Mouse (Mus musculus) intestine, embryonic 16.5 days (tissue): ENCODE results near the gene Efna4. TPM values are rescaled to one million over a fixed set of nuclear protein-coding genes. Genes with fewer than 3 reads are reported as not detected.
A peak's percentile ranks its signal among the peaks of the same experiment; 100 is the strongest.

Experiments used
- ATAC-seq: fragments of 200-750 bp; cut with Nextera tagmentation; 2 replicates; pipeline ENCODE4 v1.8.0; 2017; ENCODE audit warnings: moderate TSS enrichment, moderate library complexity
- H3K27ac ChIP-seq: fragments of 300-500 bp; sonication (generic); 2 replicates; pipeline ENCODE4 v1.5.1; 2014; ENCODE audit warnings: mild to moderate bottlenecking, low read length
- H3K27me3 ChIP-seq: fragments of 300-500 bp; sonication (generic); replicated peaks from 2 replicates; pipeline ENCODE4 v1.6.1; 2014; ENCODE audit warnings: low read length, control low read depth, mixed read lengths; ENCODE audit not compliant: control insufficient read depth, insufficient read depth
- H3K36me3 ChIP-seq: fragments of 300-500 bp; sonication (generic); 2 replicates; pipeline ENCODE4 v1.6.1; 2014; ENCODE audit warnings: low read length, control low read depth; ENCODE audit not compliant: control insufficient read depth, insufficient read depth
- H3K4me1 ChIP-seq: fragments of 300-500 bp; sonication (generic); 2 replicates; pipeline ENCODE4 v1.6.1; 2014; ENCODE audit warnings: low read length, control low read depth, mixed read lengths; ENCODE audit not compliant: control insufficient read depth, insufficient read depth
- H3K4me2 ChIP-seq: fragments of 300-500 bp; sonication (generic); 2 replicates; pipeline ENCODE4 v1.6.1; 2014; ENCODE audit warnings: low read depth, low read length, control low read depth
- H3K4me3 ChIP-seq: fragments of 300-500 bp; sonication (generic); 2 replicates; pipeline ENCODE4 v1.5.1; 2014; ENCODE audit warnings: mild to moderate bottlenecking, low read length
- H3K9ac ChIP-seq: fragments of 300-500 bp; sonication (generic); 2 replicates; pipeline ENCODE4 v1.6.1; 2014; ENCODE audit warnings: low read depth, low read length
- H3K9me3 ChIP-seq: fragments of 300-500 bp; sonication (generic); 2 replicates; pipeline ENCODE4 v1.6.1; 2016; ENCODE audit warnings: low read length, control low read depth; ENCODE audit not compliant: control insufficient read depth
- WGBS: fragments of 180-500 bp; shearing (Covaris S2); extraction: QIAGEN DNeasy Blood & Tissue Kit; methylation state at CpG from one replicate; pipeline ENCODE4 v1.1.7; 2014; 5-methylcytosine and 5-hydroxymethylcytosine counted together
- polyA plus RNA-seq: library from polyadenylated mRNA; unstranded; fragments of >200 nt; fragmentation: Nextera tagmentation; extraction: Ambion mirVana; gene quantifications from 2 replicates; pipeline ENCODE4 v1.2.1, GENCODE M21; 2015

Efna4 gene
- polyA plus RNA-seq, 1 experiment from 2014 or later = 14.1 TPM

DNA sequence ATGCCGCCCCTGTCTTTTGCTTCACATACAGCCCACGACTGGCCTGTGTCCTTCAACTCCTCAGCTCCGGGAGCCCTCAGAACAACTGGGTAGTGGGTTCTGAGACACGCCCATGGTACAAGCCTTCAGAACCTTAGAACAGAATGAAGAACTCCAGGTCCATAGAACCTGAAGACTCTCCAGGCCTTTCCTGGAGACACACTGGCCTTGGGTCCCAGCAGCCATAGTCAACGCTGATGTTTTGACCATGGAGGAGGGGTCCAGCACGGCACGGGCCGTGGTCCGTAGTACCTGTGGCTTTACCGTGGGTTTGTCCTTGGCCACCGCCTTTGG lies 27.3 kb upstream of the Efna4 start, which contains the start of gene Dcst1:
Gene Dcst1 (minus strand): TSS at position 101 of the 333 bp plus-strand sequence.
- H3K4me2 ChIP-seq = peak within 1 kb of the TSS; percentile 31; the same call in 1 of the 2 replicates
- no peak for ATAC-seq
- WGBS = 83% methylated on average over 11 of the region's 11 CpGs
- no peaks in the 10 kb centered on the region for H3K27me3 ChIP-seq
- no peaks in the 10 kb centered on the region for H3K36me3 ChIP-seq
- H3K4me1 ChIP-seq = peaks cover 17% of the 10 kb centered on the region
- H3K9me3 ChIP-seq = no peaks in the 10 kb centered on the region
- H3K9ac ChIP-seq = peak within 1 kb of the TSS; percentile 50
- H3K27ac ChIP-seq = peak within 1 kb of the TSS; percentile 81
- peak within 1 kb of the TSS; percentile 6; the same call in 1 of the 2 replicates for H3K4me3 ChIP-seq

- Histone ChIP-seq H3K4me3 (no peak overlapping the region), H3K27ac (no peak overlapping the region), H3K4me1 (peaks cover 19% of the 10 kb centered on the region), H3K9me3 (no peaks in the 10 kb centered on the region), H3K4me2 (no peak overlapping the region), H3K27me3 (no peaks in the 10 kb centered on the region), H3K36me3 (no peaks in the 10 kb centered on the region), H3K9ac (no peak overlapping the region)
- no peak for ATAC-seq
- 74% methylated on average over 8 of the region's 8 CpGs for whole genome bisulfite sequencing
Measured at GRCm38 (mm10) chr3:89364631-89365030, 26.8 kb upstream of the Efna4 start.

DNA sequence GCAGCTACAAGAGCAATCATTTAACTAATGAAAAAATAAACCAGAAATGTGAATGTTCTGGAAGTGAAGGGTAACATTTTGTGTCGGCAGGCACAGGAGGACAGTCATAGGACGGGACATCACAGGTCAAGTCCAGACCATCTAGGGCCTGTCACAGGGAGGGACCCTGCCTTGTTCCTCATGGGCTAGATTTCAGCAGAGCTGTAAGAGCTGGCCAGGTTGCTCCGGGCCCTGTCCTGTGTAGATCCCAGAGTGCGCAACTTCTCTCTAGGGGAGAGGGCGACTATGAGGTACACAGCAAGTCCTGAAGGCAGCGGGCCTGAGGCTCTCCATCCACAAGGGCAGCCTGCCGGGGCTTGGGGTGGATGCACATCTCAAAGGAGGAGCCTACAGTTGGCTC lies 23.8 kb upstream of the Efna4 start, which contains the start of gene Dcst2:
Gene Dcst2 (plus strand): TSS at position 301 of the 400 bp plus-strand sequence.
- WGBS = 83% methylated on average over 7 of the region's 7 CpGs
- Histone ChIP-seq H3K4me3 (no peak within 1 kb of the TSS), H3K9me3 (no peaks in the 10 kb centered on the region), H3K4me1 (peaks cover 10% of the 10 kb centered on the region), H3K9ac (no peak within 1 kb of the TSS), H3K36me3 (no peaks in the 10 kb centered on the region), H3K4me2 (no peak within 1 kb of the TSS), H3K27ac (no peak within 1 kb of the TSS), H3K27me3 (no peaks in the 10 kb centered on the region)
- no peak for ATAC-seq

DNA sequence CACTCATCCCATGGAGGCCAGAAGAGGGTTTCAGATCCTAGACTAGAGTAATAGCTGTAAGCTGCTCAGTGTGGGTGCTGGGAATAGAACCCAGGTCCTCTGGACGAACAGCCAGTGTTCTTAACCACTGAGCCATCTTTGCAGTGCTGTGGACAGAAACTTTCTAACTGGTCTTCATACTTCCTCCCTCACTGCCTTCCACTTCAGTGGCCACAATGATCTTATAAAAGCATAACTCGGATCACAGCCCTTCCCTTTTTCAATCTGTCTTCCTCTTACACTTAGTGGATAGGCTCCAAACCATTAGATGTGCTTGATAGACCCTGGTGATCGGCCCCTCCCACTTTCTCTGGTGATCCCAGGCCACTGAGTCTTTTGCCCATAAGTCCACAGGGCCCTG lies 22.4 kb upstream of the Efna4 start:
- Histone ChIP-seq H3K27me3 (no peaks in the 10 kb centered on the region), H3K4me1 (peaks cover 10% of the 10 kb centered on the region), H3K36me3 (no peaks in the 10 kb centered on the region), H3K27ac (no peak overlapping the region), H3K4me3 (no peak overlapping the region), H3K9me3 (no peaks in the 10 kb centered on the region), H3K9ac (no peak overlapping the region), H3K4me2 (no peak overlapping the region)
- 83% methylated on average over 3 of the region's 3 CpGs for WGBS
- no peak for ATAC-seq

DNA sequence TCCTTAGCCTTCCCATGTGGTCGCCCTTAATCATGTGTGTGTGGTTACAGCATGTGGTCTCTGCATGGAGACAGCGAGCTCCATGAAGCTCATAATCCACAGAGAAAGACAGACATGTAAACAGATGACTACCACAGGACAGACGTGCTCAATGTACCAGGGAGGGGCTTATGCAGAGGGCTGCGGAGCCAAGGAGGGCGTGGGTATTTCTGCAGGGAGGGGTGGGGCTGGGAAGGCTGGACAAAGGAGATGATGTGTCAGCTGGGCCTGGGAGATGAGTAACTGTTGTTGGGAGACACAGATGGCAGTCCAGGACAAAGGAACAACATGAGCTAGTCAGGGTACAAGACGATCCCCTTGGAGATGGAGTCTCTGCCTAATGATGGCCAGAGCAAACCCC lies 21.8 kb upstream of the Efna4 start:
- Histone ChIP-seq H3K27ac (no peak overlapping the region), H3K4me2 (no peak overlapping the region), H3K4me3 (no peak overlapping the region), H3K9ac (no peak overlapping the region), H3K27me3 (no peaks in the 10 kb centered on the region), H3K9me3 (no peaks in the 10 kb centered on the region), H3K36me3 (no peaks in the 10 kb centered on the region), H3K4me1 (peaks cover 13% of the 10 kb centered on the region)
- 51% methylated on average over 6 of the region's 6 CpGs for WGBS
- no peak for ATAC-seq

- no peak overlapping the region for H3K4me3 ChIP-seq
- peak overlapping the region; percentile 78; the same call in 1 of the 2 replicates for H3K27ac ChIP-seq
- ATAC-seq = no peak
- H3K27me3 ChIP-seq = no peaks in the 10 kb centered on the region
- no peak overlapping the region for H3K4me2 ChIP-seq
- H3K9me3 ChIP-seq = no peaks in the 10 kb centered on the region
- WGBS = 67% methylated on average over 9 of the region's 9 CpGs
- H3K36me3 ChIP-seq = no peaks in the 10 kb centered on the region
- no peak overlapping the region for H3K9ac ChIP-seq
- peaks cover 21% of the 10 kb centered on the region for H3K4me1 ChIP-seq
Measured at GRCm38 (mm10) chr3:89356029-89356428, 18.2 kb upstream of the Efna4 start.

- 61% methylated on average over 6 of the region's 6 CpGs for WGBS
- no peak overlapping the region for H3K4me3 ChIP-seq
- H3K27ac ChIP-seq = peak overlapping the region; percentile 78
- H3K27me3 ChIP-seq = no peaks in the 10 kb centered on the region
- H3K9me3 ChIP-seq = no peaks in the 10 kb centered on the region
- peaks cover 23% of the 10 kb centered on the region for H3K4me1 ChIP-seq
- H3K4me2 ChIP-seq = peak overlapping the region; percentile 29; the same call in 1 of the 2 replicates
- ATAC-seq = peak; percentile 39
- peak overlapping the region; percentile 35 for H3K9ac ChIP-seq
- H3K36me3 ChIP-seq = no peaks in the 10 kb centered on the region
Measured at GRCm38 (mm10) chr3:89355512-89355902, 17.7 kb upstream of the Efna4 start.

- Histone ChIP-seq H3K9ac (peak overlapping the region; percentile 35; the same call in 1 of the 2 replicates), H3K4me3 (no peak overlapping the region), H3K36me3 (no peaks in the 10 kb centered on the region), H3K9me3 (no peaks in the 10 kb centered on the region), H3K27ac (peak overlapping the region; percentile 78), H3K4me2 (peak overlapping the region; percentile 29; the same call in 1 of the 2 replicates), H3K27me3 (no peaks in the 10 kb centered on the region), H3K4me1 (peaks cover 28% of the 10 kb centered on the region)
- ATAC-seq = peak; percentile 61
- WGBS = 17% methylated on average over 5 of the region's 5 CpGs
Measured at GRCm38 (mm10) chr3:89354816-89355511, 17.1 kb upstream of the Efna4 start.

GRCm38 (mm10) chr3:89351271-89351670 lies 13.4 kb upstream of the Efna4 start:
- no peak overlapping the region for H3K27ac ChIP-seq
- no peaks in the 10 kb centered on the region for H3K9me3 ChIP-seq
- H3K27me3 ChIP-seq = no peaks in the 10 kb centered on the region
- ATAC-seq = no peak
- WGBS = 58% methylated on average over 5 of the region's 5 CpGs
- H3K36me3 ChIP-seq = no peaks in the 10 kb centered on the region
- no peak overlapping the region for H3K4me2 ChIP-seq
- no peak overlapping the region for H3K4me3 ChIP-seq
- peaks cover 34% of the 10 kb centered on the region for H3K4me1 ChIP-seq
- H3K9ac ChIP-seq = no peak overlapping the region
